Mouse (Mus musculus) kidney, adult 11 months (tissue): Measurements from ENCODE around the gene Cd247.

Experiments used
- DNase-seq: peaks from one replicate; pipeline ENCODE4 v3.0.0; 2022

The Cd247 gene

GRCm38 (mm10) chr1:165779954-165780585 lies 8.4 kb upstream of the Cd247 start:
- no peak for DNase-seq

GRCm38 (mm10) chr1:165780586-165781111 lies 7.8 kb upstream of the Cd247 start:
- peak; percentile 34 for DNase-seq

GRCm38 (mm10) chr1:165781426-165781825 lies 7.1 kb upstream of the Cd247 start:
- DNase-seq: no peak

GRCm38 (mm10) chr1:165781911-165782310 lies 6.6 kb upstream of the Cd247 start:
- no peak for DNase-seq

- DNase-seq: no peak
Observed at GRCm38 (mm10) chr1:165786296-165786695, 2.2 kb upstream of the Cd247 start.

- DNase-seq: no peak
Observed at GRCm38 (mm10) chr1:165789066-165789660, 682 bp downstream of the Cd247 start.

GRCm38 (mm10) chr1:165789963-165790362 lies 1.5 kb downstream of the Cd247 start:
- DNase-seq: no peak

GRCm38 (mm10) chr1:165790461-165791210 lies 2.2 kb downstream of the Cd247 start:
- DNase-seq: no peak

GRCm38 (mm10) chr1:165791411-165791810 lies 2.9 kb downstream of the Cd247 start:
- DNase-seq: no peak

- no peak for DNase-seq
Observed at GRCm38 (mm10) chr1:165801709-165802310, 13.3 kb downstream of the Cd247 start.

- DNase-seq: no peak
Observed at GRCm38 (mm10) chr1:165803107-165803506, 14.6 kb downstream of the Cd247 start.

GRCm38 (mm10) chr1:165804133-165804532 lies 15.7 kb downstream of the Cd247 start:
- DNase-seq: no peak

GRCm38 (mm10) chr1:165810633-165811032 lies 22.2 kb downstream of the Cd247 start:
- no peak for DNase-seq

- no peak for DNase-seq
Observed at GRCm38 (mm10) chr1:165811170-165811569, 22.7 kb downstream of the Cd247 start.

- DNase-seq: no peak
Observed at GRCm38 (mm10) chr1:165812775-165813174, 24.3 kb downstream of the Cd247 start.

- DNase-seq: no peak
Observed at GRCm38 (mm10) chr1:165814116-165814515, 25.6 kb downstream of the Cd247 start.

- no peak for DNase-seq
Observed at GRCm38 (mm10) chr1:165814521-165815278, 26.2 kb downstream of the Cd247 start.

- DNase-seq: no peak
Observed at GRCm38 (mm10) chr1:165816391-165816790, 27.9 kb downstream of the Cd247 start.

- DNase-seq: no peak
Observed at GRCm38 (mm10) chr1:165817264-165817663, 28.8 kb downstream of the Cd247 start.

- DNase-seq: no peak
Observed at GRCm38 (mm10) chr1:165818145-165818860, 29.8 kb downstream of the Cd247 start.

GRCm38 (mm10) chr1:165819147-165819546 lies 30.7 kb downstream of the Cd247 start:
- no peak for DNase-seq

- DNase-seq: no peak
Observed at GRCm38 (mm10) chr1:165822031-165822430, 33.5 kb downstream of the Cd247 start.
